Mouse (Mus musculus): Measurements from ENCODE around the gene Kctd17. TPM values are rescaled to one million over a fixed set of nuclear protein-coding genes. Genes with fewer than 3 reads are reported as not detected.

Gene Kctd17
- polyA plus RNA-seq, 1 experiment: 31.4 TPM

DNA sequence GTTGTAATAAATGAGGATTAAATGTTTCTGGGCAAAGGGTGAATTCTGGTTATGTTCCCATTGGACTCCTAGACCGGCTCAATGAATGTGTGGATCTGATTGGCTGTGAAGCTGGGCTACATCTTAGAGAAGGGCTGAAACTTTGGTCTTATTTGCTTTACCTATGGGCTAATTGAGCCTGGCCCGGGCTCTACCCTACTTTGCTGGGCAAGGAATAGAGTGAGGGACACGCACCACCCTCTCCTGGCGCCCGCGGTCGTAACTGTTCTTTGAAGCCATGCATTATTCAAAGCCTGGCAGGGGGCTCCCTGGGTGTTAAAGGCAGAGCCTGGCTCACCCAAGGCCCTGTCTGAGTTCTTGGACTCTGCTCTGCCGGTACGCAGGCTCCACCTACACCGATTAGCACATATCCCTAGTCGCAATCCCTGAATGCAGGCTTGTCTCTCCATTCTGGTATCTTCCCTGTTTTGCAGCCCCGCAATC lies 18.8 kb upstream of the Kctd17 start:
- H3K4me3 ChIP-seq (ENCODE audit: low read depth, low read length): peak overlapping the region; percentile 67
- peak overlapping the region; percentile 8; the same call in 1 of the 2 replicates for H3K9ac ChIP-seq (ENCODE audit: low read depth, poor library complexity, severe bottlenecking)
- TF ChIP-seq CTCF (IDR thresholded peaks at IDR 0.05; ENCODE audit: low read depth, low read length) (no peak), EP300 (IDR thresholded peaks at IDR 0.05; ENCODE audit: insufficient read depth, low read depth, low read length) (no peak), POLR2A (IDR thresholded peaks at IDR 0.05; ENCODE audit: insufficient read depth, low read length) (no peak)
- H3K27me3 ChIP-seq (ENCODE audit: control insufficient read depth, insufficient read depth, low read length, poor library complexity, severe bottlenecking): no peaks in the 10 kb centered on the region
- H3K27ac ChIP-seq (ENCODE audit: insufficient read depth, low read length): no peak overlapping the region
- no peaks in the 10 kb centered on the region for H3K36me3 ChIP-seq (ENCODE audit: control insufficient read depth, insufficient read depth, low read length, poor library complexity, severe bottlenecking)
- H3K9me3 ChIP-seq (replicated peaks; ENCODE audit: control insufficient read depth, insufficient read depth, low read length, poor library complexity, severe bottlenecking): no peaks in the 10 kb centered on the region
- no peaks in the 10 kb centered on the region for H3K4me1 ChIP-seq (ENCODE audit: control insufficient read depth, insufficient read depth, low read length)

GRCm38 (mm10) chr15:78413083-78413718 lies 15.2 kb upstream of the Kctd17 start:
- Histone ChIP-seq H3K4me3 (ENCODE audit: low read depth, low read length) (no peak overlapping the region), H3K4me1 (ENCODE audit: control insufficient read depth, insufficient read depth, low read length) (no peaks in the 10 kb centered on the region), H3K27me3 (ENCODE audit: control insufficient read depth, insufficient read depth, low read length, poor library complexity, severe bottlenecking) (no peaks in the 10 kb centered on the region), H3K9ac (ENCODE audit: low read depth, poor library complexity, severe bottlenecking) (no peak overlapping the region), H3K9me3 (replicated peaks; ENCODE audit: control insufficient read depth, insufficient read depth, low read length, poor library complexity, severe bottlenecking) (no peaks in the 10 kb centered on the region), H3K27ac (ENCODE audit: insufficient read depth, low read length) (no peak overlapping the region), H3K36me3 (ENCODE audit: control insufficient read depth, insufficient read depth, low read length, poor library complexity, severe bottlenecking) (no peaks in the 10 kb centered on the region)
- TF ChIP-seq POLR2A (IDR thresholded peaks at IDR 0.05; ENCODE audit: insufficient read depth, low read length) (no peak), CTCF (IDR thresholded peaks at IDR 0.05; ENCODE audit: low read depth, low read length) (no peak), EP300 (IDR thresholded peaks at IDR 0.05; ENCODE audit: insufficient read depth, low read depth, low read length) (no peak)

- Histone ChIP-seq H3K4me3 (ENCODE audit: low read depth, low read length) (no peak overlapping the region), H3K9ac (ENCODE audit: low read depth, poor library complexity, severe bottlenecking) (no peak overlapping the region), H3K27ac (ENCODE audit: insufficient read depth, low read length) (no peak overlapping the region), H3K36me3 (ENCODE audit: control insufficient read depth, insufficient read depth, low read length, poor library complexity, severe bottlenecking) (no peaks in the 10 kb centered on the region), H3K27me3 (ENCODE audit: control insufficient read depth, insufficient read depth, low read length, poor library complexity, severe bottlenecking) (no peaks in the 10 kb centered on the region), H3K4me1 (ENCODE audit: control insufficient read depth, insufficient read depth, low read length) (no peaks in the 10 kb centered on the region), H3K9me3 (replicated peaks; ENCODE audit: control insufficient read depth, insufficient read depth, low read length, poor library complexity, severe bottlenecking) (no peaks in the 10 kb centered on the region)
- TF ChIP-seq EP300 (IDR thresholded peaks at IDR 0.05; ENCODE audit: insufficient read depth, low read depth, low read length) (no peak), CTCF (IDR thresholded peaks at IDR 0.05; ENCODE audit: low read depth, low read length) (no peak)
These were observed 14.6 kb upstream of the Kctd17 start for GRCm38 (mm10) chr15:78413719-78414117.

GRCm38 (mm10) chr15:78414157-78414556 lies 14.2 kb upstream of the Kctd17 start:
- H3K36me3 ChIP-seq (ENCODE audit: control insufficient read depth, insufficient read depth, low read length, poor library complexity, severe bottlenecking): no peaks in the 10 kb centered on the region
- no peak overlapping the region for H3K27ac ChIP-seq (ENCODE audit: insufficient read depth, low read length)
- no peaks in the 10 kb centered on the region for H3K9me3 ChIP-seq (replicated peaks; ENCODE audit: control insufficient read depth, insufficient read depth, low read length, poor library complexity, severe bottlenecking)
- no peak for TF ChIP-seq CTCF (IDR thresholded peaks at IDR 0.05; ENCODE audit: low read depth, low read length)
- no peaks in the 10 kb centered on the region for H3K27me3 ChIP-seq (ENCODE audit: control insufficient read depth, insufficient read depth, low read length, poor library complexity, severe bottlenecking)
- no peaks in the 10 kb centered on the region for H3K4me1 ChIP-seq (ENCODE audit: control insufficient read depth, insufficient read depth, low read length)
- no peak overlapping the region for H3K9ac ChIP-seq (ENCODE audit: low read depth, poor library complexity, severe bottlenecking)
- no peak overlapping the region for H3K4me3 ChIP-seq (ENCODE audit: low read depth, low read length)

DNA sequence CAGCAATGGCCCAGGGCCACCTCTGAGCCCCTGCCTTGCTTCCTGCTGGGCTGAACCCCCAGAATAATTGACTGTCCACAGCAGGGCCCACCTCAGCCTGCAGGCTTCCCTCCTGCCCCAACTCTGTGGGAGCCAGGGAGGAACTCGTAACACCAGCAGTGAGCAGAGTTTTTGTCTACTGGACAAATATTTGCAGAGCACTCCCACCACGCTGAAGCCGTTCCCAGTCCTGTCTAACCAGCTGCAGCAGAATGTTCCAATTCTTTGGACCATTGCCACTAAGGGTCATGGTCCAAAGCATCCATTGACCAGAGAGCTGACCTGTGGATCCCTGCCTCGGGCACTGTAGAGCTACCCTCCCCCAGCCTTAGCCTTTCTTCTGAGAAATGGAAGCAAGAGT lies 11.4 kb upstream of the Kctd17 start:
- no peaks in the 10 kb centered on the region for H3K4me1 ChIP-seq (ENCODE audit: control insufficient read depth, insufficient read depth, low read length)
- no peak overlapping the region for H3K27ac ChIP-seq (ENCODE audit: insufficient read depth, low read length)
- no peak overlapping the region for H3K4me3 ChIP-seq (ENCODE audit: low read depth, low read length)
- TF ChIP-seq CTCF (IDR thresholded peaks at IDR 0.05; ENCODE audit: low read depth, low read length): no peak
- no peak for TF ChIP-seq POLR2A (IDR thresholded peaks at IDR 0.05; ENCODE audit: insufficient read depth, low read length)
- no peak for TF ChIP-seq EP300 (IDR thresholded peaks at IDR 0.05; ENCODE audit: insufficient read depth, low read depth, low read length)
- no peak overlapping the region for H3K9ac ChIP-seq (ENCODE audit: low read depth, poor library complexity, severe bottlenecking)
- no peaks in the 10 kb centered on the region for H3K36me3 ChIP-seq (ENCODE audit: control insufficient read depth, insufficient read depth, low read length, poor library complexity, severe bottlenecking)
- H3K27me3 ChIP-seq (ENCODE audit: control insufficient read depth, insufficient read depth, low read length, poor library complexity, severe bottlenecking): no peaks in the 10 kb centered on the region
- no peaks in the 10 kb centered on the region for H3K9me3 ChIP-seq (replicated peaks; ENCODE audit: control insufficient read depth, insufficient read depth, low read length, poor library complexity, severe bottlenecking)

DNA sequence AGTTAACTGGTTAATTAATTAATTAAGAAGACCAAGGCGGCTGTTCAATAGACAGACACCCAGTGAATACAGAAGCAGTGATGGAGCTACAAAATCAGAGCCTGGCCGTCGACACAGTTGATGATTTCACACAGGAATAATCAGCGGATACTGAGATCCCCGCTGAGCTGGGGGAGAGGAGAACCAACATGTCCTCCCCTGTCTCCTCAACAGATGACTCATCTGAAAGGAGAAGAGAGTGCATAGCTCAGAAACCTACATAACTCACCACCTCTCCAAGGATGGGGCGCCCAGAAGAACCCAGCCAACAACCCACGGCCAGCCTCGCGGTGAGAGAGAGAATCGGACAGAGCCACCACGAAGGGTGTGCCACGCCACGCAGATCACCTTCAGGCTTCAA lies 8.0 kb upstream of the Kctd17 start:
- H3K27ac ChIP-seq (ENCODE audit: insufficient read depth, low read length): no peak overlapping the region
- H3K9me3 ChIP-seq (replicated peaks; ENCODE audit: control insufficient read depth, insufficient read depth, low read length, poor library complexity, severe bottlenecking): no peaks in the 10 kb centered on the region
- no peaks in the 10 kb centered on the region for H3K27me3 ChIP-seq (ENCODE audit: control insufficient read depth, insufficient read depth, low read length, poor library complexity, severe bottlenecking)
- H3K36me3 ChIP-seq (ENCODE audit: control insufficient read depth, insufficient read depth, low read length, poor library complexity, severe bottlenecking): no peaks in the 10 kb centered on the region
- no peak overlapping the region for H3K9ac ChIP-seq (ENCODE audit: low read depth, poor library complexity, severe bottlenecking)
- TF ChIP-seq POLR2A (IDR thresholded peaks at IDR 0.05; ENCODE audit: insufficient read depth, low read length) (no peak), CTCF (IDR thresholded peaks at IDR 0.05; ENCODE audit: low read depth, low read length) (no peak), EP300 (IDR thresholded peaks at IDR 0.05; ENCODE audit: insufficient read depth, low read depth, low read length) (no peak)
- H3K4me3 ChIP-seq (ENCODE audit: low read depth, low read length): no peak overlapping the region
- H3K4me1 ChIP-seq (ENCODE audit: control insufficient read depth, insufficient read depth, low read length): no peaks in the 10 kb centered on the region

Measured in ES-Bruce4 (cell line).